Mouse (Mus musculus): ENCODE data around the gene Klf16.

Klf16 gene

GRCm38 (mm10) chr10:80538710-80539394, 38.3 kb downstream of the Klf16 start, which contains the start of gene Atp8b3:
TSS of gene Atp8b3 (minus strand) at chr10:80539124.
- peak; percentile 55 for DNase-seq

GRCm38 (mm10) chr10:80538180-80538579, 38.9 kb downstream of the Klf16 start:
- DNase-seq, result no peak

GRCm38 (mm10) chr10:80535711-80536110, 41.4 kb downstream of the Klf16 start:
- no peak for DNase-seq

- no peak for DNase-seq
Measured at GRCm38 (mm10) chr10:80535071-80535470, 42.0 kb downstream of the Klf16 start.

DNA sequence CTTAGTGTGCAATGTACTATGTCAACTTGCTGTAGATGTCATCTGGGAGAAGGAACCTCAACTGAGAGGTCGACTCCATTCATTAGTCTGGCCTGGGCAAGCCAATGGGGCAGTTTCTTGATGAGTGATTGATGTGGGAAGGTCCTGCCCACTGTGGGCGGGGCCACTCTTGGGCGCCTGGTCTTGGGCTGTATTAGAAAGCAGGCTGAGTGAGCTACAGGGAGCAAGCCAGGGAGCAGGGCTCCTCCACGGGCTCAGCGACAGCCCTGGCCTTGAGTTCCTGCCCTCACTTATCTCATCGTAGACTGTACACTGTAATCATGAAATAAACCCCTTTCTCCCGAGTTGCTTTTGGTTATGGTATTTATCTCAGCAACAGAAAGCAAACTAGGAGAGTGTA, 43.4 kb downstream of the Klf16 start:
- no peak for DNase-seq

DNA sequence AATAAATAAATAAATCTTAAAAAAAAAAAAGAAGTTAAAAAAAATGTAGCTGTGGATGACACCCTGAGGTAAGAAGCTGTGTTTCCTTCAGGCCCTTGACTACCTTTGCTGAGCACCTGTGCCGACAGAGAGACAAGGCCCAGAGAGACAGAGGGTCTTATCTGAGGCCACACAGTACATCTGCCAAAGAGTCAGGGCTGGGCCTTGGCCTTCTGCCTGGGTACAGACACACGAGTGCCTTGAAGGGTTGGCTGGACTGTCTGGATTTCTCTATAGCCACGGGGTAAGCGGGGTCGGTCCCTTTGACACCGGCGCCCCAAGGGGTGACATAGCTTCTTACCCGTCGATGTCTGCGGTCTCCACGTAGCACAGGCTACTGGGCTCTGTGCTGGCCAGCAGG, 44.3 kb downstream of the Klf16 start:
- DNase-seq, result no peak

DNA sequence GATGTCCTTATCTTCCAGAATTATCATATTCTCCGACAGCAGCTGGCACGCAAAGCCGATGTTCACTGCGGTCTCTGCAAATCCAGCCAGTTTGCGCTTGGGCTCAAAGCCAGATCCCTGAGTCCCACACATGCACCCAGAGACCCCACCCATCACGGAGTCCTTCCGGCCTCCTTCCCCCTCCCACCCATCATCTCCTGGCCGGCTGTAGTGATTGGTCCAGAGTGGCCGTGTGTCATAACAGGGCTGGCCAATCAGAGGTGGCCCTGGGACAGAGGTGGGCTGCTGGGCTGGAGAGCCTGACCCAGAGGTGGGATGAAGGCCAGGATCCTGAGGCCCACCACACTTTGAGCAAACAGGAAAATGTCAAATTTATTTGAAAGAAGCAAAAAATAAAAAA, 50.9 kb downstream of the Klf16 start:
- DNase-seq, result no peak

GRCm38 (mm10) chr10:80523299-80523698, 53.8 kb downstream of the Klf16 start:
- DNase-seq, result no peak

GRCm38 (mm10) chr10:80519287-80519686, 57.8 kb downstream of the Klf16 start:
- DNase-seq, result no peak
